Mouse (Mus musculus) lung, embryonic 14.5 days (tissue): ENCODE measurements around the gene BC048679. TPM values are rescaled to one million over a fixed set of nuclear protein-coding genes. Genes with fewer than 3 reads are reported as not detected.
"Not testable (repeated sequence)": the region's sequence is repeated elsewhere in the genome, so short reads cannot be mapped to it uniquely, and the experiment has no call there.

Source experiments
- ATAC-seq: fragments of 200-750 bp; cut with Nextera tagmentation; 2 replicates; pipeline ENCODE4 v1.8.0; 2017; ENCODE audit warnings: mild to moderate bottlenecking, moderate TSS enrichment, moderate library complexity; ENCODE audit not compliant: insufficient read depth
- DNase-seq: peaks from one replicate; pipeline ENCODE4 v3.0.0-alpha.2; 2015
- H3K27ac ChIP-seq: fragments of 300-500 bp; sonication (generic); 2 replicates; pipeline ENCODE4 v1.5.1; 2014; ENCODE audit warnings: low read depth, mild to moderate bottlenecking, moderate library complexity
- H3K27me3 ChIP-seq: fragments of 300-500 bp; sonication (generic); 2 replicates; pipeline ENCODE4 v1.6.1; 2014; ENCODE audit warnings: low read length, control low read depth; ENCODE audit not compliant: insufficient read depth
- H3K36me3 ChIP-seq: fragments of 300-500 bp; sonication (generic); 2 replicates; pipeline ENCODE4 v1.6.1; 2014; ENCODE audit warnings: control low read depth; ENCODE audit not compliant: insufficient read depth
- H3K4me1 ChIP-seq: fragments of 300-500 bp; sonication (generic); 2 replicates; pipeline ENCODE4 v1.6.1; 2014; ENCODE audit warnings: antibody characterized with exemption, control low read depth; ENCODE audit not compliant: insufficient read depth
- H3K4me2 ChIP-seq: fragments of 300-500 bp; sonication (generic); 2 replicates; pipeline ENCODE4 v1.6.1; 2014; ENCODE audit warnings: mild to moderate bottlenecking
- H3K4me3 ChIP-seq: fragments of 300-500 bp; sonication (generic); 2 replicates; pipeline ENCODE4 v1.5.1; 2014; ENCODE audit warnings: low read depth, low read length
- H3K9ac ChIP-seq: fragments of 300-500 bp; sonication (generic); 2 replicates; pipeline ENCODE4 v1.6.1; 2014
- H3K9me3 ChIP-seq: fragments of 300-500 bp; sonication (generic); 2 replicates; pipeline ENCODE4 v1.6.1; 2016; ENCODE audit warnings: low read depth, low read length, control low read depth
- CTCF ChIP-seq: IDR thresholded peaks from 2 replicates; pipeline ENCODE4 v1.5.1; 2016; ENCODE audit warnings: antibody characterized with exemption, low read depth
- WGBS: fragments of 180-500 bp; shearing (Covaris S2); extraction: QIAGEN DNeasy Blood & Tissue Kit; methylation state at CpG from one replicate; pipeline ENCODE4 v1.1.7; 2014; 5-methylcytosine and 5-hydroxymethylcytosine counted together
- polyA plus RNA-seq: library from polyadenylated mRNA; unstranded; fragments of >200 nt; fragmentation: Nextera tagmentation; extraction: Ambion mirVana; gene quantifications from 2 replicates; pipeline ENCODE4 v1.2.1, GENCODE M21; 2014

The BC048679 gene
- polyA plus RNA-seq, 1 experiment from 2014 or later, result not detected

GRCm38 (mm10) chr7:81497171-81497570 is 910 bp downstream of the BC048679 start:
- no peak for ATAC-seq
- Histone ChIP-seq H3K4me1 (no peaks in the 10 kb centered on the region), H3K27me3 (peaks cover 15% of the 10 kb centered on the region), H3K9me3 (no peaks in the 10 kb centered on the region), H3K27ac (no peak overlapping the region), H3K9ac (no peak overlapping the region), H3K36me3 (no peaks in the 10 kb centered on the region), H3K4me2 (no peak overlapping the region), H3K4me3 (no peak overlapping the region)
- DNase-seq, result no peak
- WGBS, result 12% methylated on average over 6 of the region's 6 CpGs
- TF ChIP-seq CTCF, result no peak

GRCm38 (mm10) chr7:81493331-81494021 is 4.6 kb downstream of the BC048679 start, which contains the start of gene Ap3b2:
Gene Ap3b2 (minus strand): TSS chr7:81493925.
- TF ChIP-seq CTCF, result no peak
- no peaks in the 10 kb centered on the region for H3K36me3 ChIP-seq
- peak within 1 kb of the TSS; percentile 75 for H3K4me2 ChIP-seq
- peaks cover 15% of the 10 kb centered on the region for H3K27me3 ChIP-seq
- no peaks in the 10 kb centered on the region for H3K4me1 ChIP-seq
- H3K27ac ChIP-seq, result no peak within 1 kb of the TSS
- H3K9ac ChIP-seq, result no peak within 1 kb of the TSS
- peak within 1 kb of the TSS; percentile 44 for H3K4me3 ChIP-seq
- DNase-seq (peak; percentile 88), ATAC-seq (peak; percentile 89)
- WGBS, result under 1% methylated on average over 57 of the region's 57 CpGs
- no peaks in the 10 kb centered on the region for H3K9me3 ChIP-seq

GRCm38 (mm10) chr7:81492628-81493027 is 5.5 kb downstream of the BC048679 start:
- 50% methylated on average over 9 of the region's 9 CpGs for WGBS
- Histone ChIP-seq H3K4me2 (peak overlapping the region; percentile 75; the same call in 1 of the 2 replicates), H3K27ac (no peak overlapping the region), H3K4me3 (no peak overlapping the region), H3K36me3 (no peaks in the 10 kb centered on the region), H3K9me3 (no peaks in the 10 kb centered on the region), H3K9ac (no peak overlapping the region), H3K4me1 (no peaks in the 10 kb centered on the region), H3K27me3 (peaks cover 15% of the 10 kb centered on the region)
- ATAC-seq (no peak), DNase-seq (no peak)
- no peak for TF ChIP-seq CTCF

- H3K9ac ChIP-seq, result no peak overlapping the region
- no peak for TF ChIP-seq CTCF
- DNase-seq (peak; percentile 26), ATAC-seq (no peak)
- 8% methylated on average over 9 of the region's 9 CpGs for WGBS
- H3K27ac ChIP-seq, result no peak overlapping the region
- H3K36me3 ChIP-seq, result no peaks in the 10 kb centered on the region
- peaks cover 13% of the 10 kb centered on the region for H3K27me3 ChIP-seq
- H3K4me2 ChIP-seq, result no peak overlapping the region
- no peaks in the 10 kb centered on the region for H3K4me1 ChIP-seq
- H3K4me3 ChIP-seq, result no peak overlapping the region
- no peaks in the 10 kb centered on the region for H3K9me3 ChIP-seq
Measured at GRCm38 (mm10) chr7:81489649-81490048, 8.4 kb downstream of the BC048679 start.

- no peak for DNase-seq
- ATAC-seq, result no peak
- 13% methylated on average over 8 of the region's 8 CpGs for WGBS
- H3K4me1 ChIP-seq, result no peaks in the 10 kb centered on the region
- TF ChIP-seq CTCF, result no peak
- no peak overlapping the region for H3K27ac ChIP-seq
- H3K9me3 ChIP-seq, result no peaks in the 10 kb centered on the region
- H3K36me3 ChIP-seq, result no peaks in the 10 kb centered on the region
- no peak overlapping the region for H3K4me3 ChIP-seq
- H3K4me2 ChIP-seq, result no peak overlapping the region
- peaks cover 18% of the 10 kb centered on the region for H3K27me3 ChIP-seq
- no peak overlapping the region for H3K9ac ChIP-seq
Measured at GRCm38 (mm10) chr7:81480800-81481199, 17.3 kb downstream of the BC048679 start.

GRCm38 (mm10) chr7:81479531-81480090 is 18.5 kb downstream of the BC048679 start:
- Histone ChIP-seq H3K4me1 (no peaks in the 10 kb centered on the region), H3K4me3 (no peak overlapping the region), H3K9me3 (no peaks in the 10 kb centered on the region), H3K27ac (no peak overlapping the region), H3K9ac (no peak overlapping the region), H3K4me2 (no peak overlapping the region), H3K36me3 (no peaks in the 10 kb centered on the region), H3K27me3 (peaks cover 18% of the 10 kb centered on the region)
- ATAC-seq (no peak), DNase-seq (no peak)
- TF ChIP-seq CTCF, result no peak
- WGBS, result 48% methylated on average over 3 of the region's 3 CpGs

GRCm38 (mm10) chr7:81478261-81478660 is 19.8 kb downstream of the BC048679 start:
- not testable (repeated sequence) for H3K9ac ChIP-seq, H3K36me3 ChIP-seq, H3K9me3 ChIP-seq, H3K27ac ChIP-seq, H3K4me1 ChIP-seq, ATAC-seq, H3K4me3 ChIP-seq, H3K4me2 ChIP-seq, DNase-seq
- peaks cover 18% of the 10 kb centered on the region for H3K27me3 ChIP-seq
